Mouse (Mus musculus) olfactory bulb, adult 2 months (tissue): ENCODE measurements around the gene Lmod3. TPM values are rescaled to one million over a fixed set of nuclear protein-coding genes. Genes with fewer than 3 reads are reported as not detected.

Source experiments
- H3K27ac ChIP-seq: fragments of 200-500 bp; 2 replicates; pipeline ENCODE4 v1.5.1; 2012; ENCODE audit warnings: low read depth, low read length; ENCODE audit not compliant: insufficient read depth
- H3K4me1 ChIP-seq: fragments of 200-500 bp; 2 replicates; pipeline ENCODE4 v1.6.1; 2012; ENCODE audit warnings: low read length; ENCODE audit not compliant: control insufficient read depth, insufficient read depth
- H3K4me3 ChIP-seq: fragments of 200-500 bp; 2 replicates; pipeline ENCODE4 v1.5.1; 2012; ENCODE audit warnings: mild to moderate bottlenecking, low read depth, low read length, moderate library complexity; ENCODE audit not compliant: insufficient read depth
- CTCF ChIP-seq: fragments of 200-500 bp; IDR thresholded peaks from 2 replicates; pipeline ENCODE4 v1.5.1; 2012; ENCODE audit warnings: low read depth, mild to moderate bottlenecking, low read length, moderate library complexity; ENCODE audit not compliant: insufficient read depth
- POLR2A ChIP-seq: fragments of 200-500 bp; IDR thresholded peaks from 2 replicates; pipeline ENCODE4 v1.6.1; 2012; ENCODE audit warnings: mild to moderate bottlenecking, low read depth, low read length, moderate library complexity; ENCODE audit not compliant: insufficient read depth
- WGBS: fragments of 180-500 bp; shearing (Covaris S2); methylation state at CpG from one replicate; pipeline ENCODE4 v1.1.7; 2018; 5-methylcytosine and 5-hydroxymethylcytosine counted together
- polyA plus RNA-seq: library from polyadenylated mRNA; stranded (reverse); fragments of >200 nt; gene quantifications from 2 replicates; pipeline ENCODE4 v1.2.4, GENCODE M21; 2012; ENCODE audit warnings: low replicate concordance; ENCODE audit not compliant: missing spikeins, insufficient read depth, insufficient read length

Gene Lmod3
- polyA plus RNA-seq, 1 experiment = not detected

GRCm38 (mm10) chr6:97292096-97292495, 39.5 kb upstream of the Lmod3 start:
- Histone ChIP-seq H3K27ac (no peak overlapping the region), H3K4me1 (peaks cover 5% of the 10 kb centered on the region), H3K4me3 (no peak overlapping the region)
- 92% methylated on average over 3 of the region's 3 CpGs for WGBS
- TF ChIP-seq POLR2A (no peak), CTCF (no peak)

GRCm38 (mm10) chr6:97291159-97291908, 38.8 kb upstream of the Lmod3 start:
- no peak for TF ChIP-seq POLR2A
- TF ChIP-seq CTCF = no peak
- peaks cover 5% of the 10 kb centered on the region for H3K4me1 ChIP-seq
- H3K4me3 ChIP-seq = no peak overlapping the region
- peak overlapping the region; percentile 43 for H3K27ac ChIP-seq
- 56% methylated on average over 21 of the region's 21 CpGs for WGBS

- Histone ChIP-seq H3K4me3 (no peak overlapping the region), H3K4me1 (peaks cover 5% of the 10 kb centered on the region), H3K27ac (no peak overlapping the region)
- TF ChIP-seq CTCF (no peak), POLR2A (no peak)
- WGBS = 70% methylated on average over 3 of the region's 3 CpGs
Measured at GRCm38 (mm10) chr6:97290687-97291086, 38.1 kb upstream of the Lmod3 start.

- H3K4me3 ChIP-seq = no peak overlapping the region
- no peak overlapping the region for H3K27ac ChIP-seq
- no peak for TF ChIP-seq POLR2A
- no peak for TF ChIP-seq CTCF
- WGBS = 95% methylated on average over 4 of the region's 4 CpGs
- peaks cover 5% of the 10 kb centered on the region for H3K4me1 ChIP-seq
Measured at GRCm38 (mm10) chr6:97289838-97290237, 37.3 kb upstream of the Lmod3 start.

GRCm38 (mm10) chr6:97289316-97289820, 36.8 kb upstream of the Lmod3 start:
- peaks cover 5% of the 10 kb centered on the region for H3K4me1 ChIP-seq
- no peak overlapping the region for H3K4me3 ChIP-seq
- TF ChIP-seq POLR2A (no peak), CTCF (no peak)
- WGBS = 90% methylated on average over 10 of the region's 10 CpGs
- H3K27ac ChIP-seq = no peak overlapping the region

GRCm38 (mm10) chr6:97288047-97288855, 35.7 kb upstream of the Lmod3 start:
- H3K27ac ChIP-seq = no peak overlapping the region
- 79% methylated on average over 19 of the region's 19 CpGs for WGBS
- TF ChIP-seq POLR2A = no peak
- H3K4me3 ChIP-seq = no peak overlapping the region
- H3K4me1 ChIP-seq = peaks cover 5% of the 10 kb centered on the region

GRCm38 (mm10) chr6:97286332-97286731, 33.8 kb upstream of the Lmod3 start:
- 96% methylated on average over 5 of the region's 5 CpGs for WGBS
- no peak overlapping the region for H3K4me3 ChIP-seq
- H3K27ac ChIP-seq = no peak overlapping the region
- TF ChIP-seq POLR2A = no peak
- no peak for TF ChIP-seq CTCF
- peaks cover 2% of the 10 kb centered on the region; the same call in 1 of the 2 replicates for H3K4me1 ChIP-seq

GRCm38 (mm10) chr6:97283676-97284075, 31.1 kb upstream of the Lmod3 start:
- TF ChIP-seq POLR2A = no peak
- no peak overlapping the region for H3K4me3 ChIP-seq
- no peak overlapping the region for H3K27ac ChIP-seq
- H3K4me1 ChIP-seq = no peaks in the 10 kb centered on the region
- 98% methylated on average over 1 of the region's 1 CpGs for WGBS

GRCm38 (mm10) chr6:97278878-97279277, 26.3 kb upstream of the Lmod3 start:
- H3K4me1 ChIP-seq = peaks cover 6% of the 10 kb centered on the region
- TF ChIP-seq CTCF = no peak
- no peak for TF ChIP-seq POLR2A
- H3K27ac ChIP-seq = no peak overlapping the region
- 75% methylated on average over 6 of the region's 6 CpGs for WGBS
- H3K4me3 ChIP-seq = no peak overlapping the region
